8 mouse cellular contexts compared by ENCODE assay signal in the genomic region with DNA sequence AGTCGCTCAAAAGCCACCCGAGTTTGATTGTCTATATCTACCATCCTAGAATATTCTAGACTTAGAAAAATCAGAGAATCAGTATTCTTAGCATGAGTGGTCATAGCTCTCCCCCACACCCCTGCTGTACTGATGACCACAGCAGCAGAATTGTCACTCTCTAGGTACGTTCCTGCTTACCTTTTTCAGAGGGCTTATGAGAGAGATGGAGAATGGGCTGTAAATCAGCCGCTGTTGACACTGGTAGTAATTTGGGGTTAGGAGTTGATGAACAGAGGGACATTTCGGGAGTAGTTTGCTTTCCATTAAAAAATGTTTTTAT. TPM values are rescaled to one million over a fixed set of nuclear protein-coding genes. Genes with fewer than 3 reads are reported as not detected.
DNase-seq lines count a peak whose midpoint lies in the region; ATAC-seq and TF ChIP-seq lines count a peak whose summit lies in the region.

No protein-coding gene starts in this region.

- H3K4me1 ChIP-seq in heart, embryonic 15.5 days (replicated peaks): peaks cover 4% of the 10 kb centered on the region; the same call in 1 of the 2 replicates
- peaks cover 7% of the 10 kb centered on the region for H3K4me1 ChIP-seq in embryonic facial prominence, embryonic 12.5 days
- 0 out of 2 replicates have a peak, but pooled peaks cover 3% of the 10 kb centered on the region for H3K4me1 ChIP-seq in hindbrain, postnatal 0 days (ENCODE audit: insufficient read depth, low read length)
- peaks cover 9% of the 10 kb centered on the region; the same call in 1 of the 2 replicates for H3K4me1 ChIP-seq in midbrain, embryonic 13.5 days (replicated peaks)

- intact Hi-C loops in left cerebral cortex, adult 2 months (cut with DNase I): no loop called here

- WGBS in heart, embryonic 15.5 days: 22% methylated on average over 5 of the region's 5 CpGs
- 23% methylated on average over 5 of the region's 5 CpGs for WGBS in embryonic facial prominence, embryonic 12.5 days
- WGBS in hindbrain, postnatal 0 days: 22% methylated on average over 5 of the region's 5 CpGs
- WGBS in midbrain, embryonic 13.5 days: 25% methylated on average over 5 of the region's 5 CpGs

- no peaks in the 10 kb centered on the region for H3K36me3 ChIP-seq in heart, embryonic 15.5 days
- no peaks in the 10 kb centered on the region for H3K36me3 ChIP-seq in embryonic facial prominence, embryonic 12.5 days
- no peaks in the 10 kb centered on the region for H3K36me3 ChIP-seq in hindbrain, postnatal 0 days (ENCODE audit: insufficient read depth, low read length)
- H3K36me3 ChIP-seq in midbrain, embryonic 13.5 days: no peaks in the 10 kb centered on the region

- no peak for TF ChIP-seq CTCF in hindbrain, postnatal 0 days (IDR thresholded peaks at IDR 0.05; ENCODE audit: low read depth)
- TF ChIP-seq CTCF in left cerebral cortex, adult 2 months (IDR thresholded peaks at IDR 0.05): no peak

- no peaks in the 10 kb centered on the region for H3K27me3 ChIP-seq in heart, embryonic 15.5 days
- H3K27me3 ChIP-seq in embryonic facial prominence, embryonic 12.5 days: no peaks in the 10 kb centered on the region
- H3K27me3 ChIP-seq in hindbrain, postnatal 0 days (ENCODE audit: insufficient read depth, low read length): no peaks in the 10 kb centered on the region
- 0 out of 2 replicates have a peak, but pooled peaks cover 2% of the 10 kb centered on the region for H3K27me3 ChIP-seq in midbrain, embryonic 13.5 days

- H3K4me3 ChIP-seq in heart, embryonic 15.5 days: peak overlapping the region; percentile 18
- H3K4me3 ChIP-seq in embryonic facial prominence, embryonic 12.5 days: peak overlapping the region; percentile 6; the same call in 1 of the 2 replicates
- no peak overlapping the region; the same call in 1 of the 2 replicates for H3K4me3 ChIP-seq in hindbrain, postnatal 0 days (ENCODE audit: low read length)
- H3K4me3 ChIP-seq in midbrain, embryonic 13.5 days (replicated peaks): peak overlapping the region; percentile 13; the same call in 1 of the 2 replicates
- no peak overlapping the region for H3K4me3 ChIP-seq in left cerebral cortex, adult 2 months

- DNase-seq in heart, adult 8-10 months (ENCODE audit: low spot score): no peak
- no peak for DNase-seq in hindbrain, postnatal 0 days (ENCODE audit: low spot score)
- DNase-seq in frontal cortex, postnatal 36 days (ENCODE audit: low spot score in 2 of 2): no peak
- DNase-seq in left cerebral cortex, adult 2 months (ENCODE audit: extremely low spot score in 1 of 2, low spot score in 2 of 2): no peak
- DNase-seq in natural killer cell, adult 2 months (ENCODE audit: low spot score in 2 of 2): no peak

- no peak overlapping the region for H3K27ac ChIP-seq in heart, embryonic 15.5 days
- H3K27ac ChIP-seq in embryonic facial prominence, embryonic 12.5 days: no peak overlapping the region
- peak overlapping the region; percentile 48; the same call in 1 of the 2 replicates for H3K27ac ChIP-seq in hindbrain, postnatal 0 days
- peak overlapping the region; percentile 46; the same call in 1 of the 2 replicates for H3K27ac ChIP-seq in midbrain, embryonic 13.5 days
- no peak overlapping the region for H3K27ac ChIP-seq in left cerebral cortex, adult 2 months

- no peak for ATAC-seq in heart, embryonic 15.5 days (replicated peaks; ENCODE audit: insufficient number of reproducible peaks, insufficient read depth, low FRiP score, low read depth)
- no peak for ATAC-seq in embryonic facial prominence, embryonic 12.5 days (ENCODE audit: insufficient number of reproducible peaks, insufficient read depth, low FRiP score, low TSS enrichment)
- ATAC-seq in hindbrain, postnatal 0 days: peak; percentile 44; the same call in 1 of the 2 replicates
- no peak for ATAC-seq in midbrain, embryonic 13.5 days

- H3K4me2 ChIP-seq in heart, embryonic 15.5 days: peak overlapping the region; percentile 58
- peak overlapping the region; percentile 43 for H3K4me2 ChIP-seq in embryonic facial prominence, embryonic 12.5 days (replicated peaks)
- H3K4me2 ChIP-seq in hindbrain, postnatal 0 days (ENCODE audit: low read depth, low read length): peak overlapping the region; percentile 42
- H3K4me2 ChIP-seq in midbrain, embryonic 13.5 days (replicated peaks): peak overlapping the region; percentile 44

- no peaks in the 10 kb centered on the region for H3K9me3 ChIP-seq in heart, embryonic 15.5 days (replicated peaks)
- no peaks in the 10 kb centered on the region for H3K9me3 ChIP-seq in embryonic facial prominence, embryonic 12.5 days
- H3K9me3 ChIP-seq in hindbrain, postnatal 0 days (ENCODE audit: low read length): no peaks in the 10 kb centered on the region
- no peaks in the 10 kb centered on the region for H3K9me3 ChIP-seq in midbrain, embryonic 13.5 days

- H3K9ac ChIP-seq in heart, embryonic 15.5 days: no peak overlapping the region
- H3K9ac ChIP-seq in embryonic facial prominence, embryonic 12.5 days: no peak overlapping the region
- H3K9ac ChIP-seq in hindbrain, postnatal 0 days (replicated peaks; ENCODE audit: low read length): no peak overlapping the region; the same call in 1 of the 2 replicates
- H3K9ac ChIP-seq in midbrain, embryonic 13.5 days (replicated peaks): 0 out of 2 replicates have a peak overlapping the region, but pooled peaks have one; percentile 24

RNA-seq across cellular contexts. Expression of a gene that starts 21.3 kb away (rescaled TPM):
- 20.8 and 23.0 TPM in 2 replicates for polyA plus RNA-seq in heart, embryonic 15.5 days (2015; fragmentation: Nextera tagmentation; extraction: Ambion mirVana)
- total RNA-seq in heart, adult 8-10 months (2022): 10 to 100 TPM; 31.4 to 43.0 (median 34.5) TPM
- 34.2 and 37.7 TPM in 2 replicates for polyA plus RNA-seq in embryonic facial prominence, embryonic 12.5 days (2016; fragmentation: Nextera tagmentation; extraction: Ambion mirVana)
- total RNA-seq in hindbrain, postnatal 0 days (2014; rRNA removed): 106 and 126 TPM in 2 replicates
- polyA plus RNA-seq in hindbrain, postnatal 0 days (2015; fragmentation: Nextera tagmentation; extraction: Ambion mirVana): 131 and 137 TPM in 2 replicates
- polyA plus RNA-seq in midbrain, embryonic 13.5 days (2015; fragmentation: Nextera tagmentation; extraction: Ambion mirVana): 121 and 129 TPM in 2 replicates
- 100 to 1,000 TPM; 172 to 178 TPM for total RNA-seq in left cerebral cortex, adult 2 months (2021)

RNA-seq across cellular contexts. Expression of a gene that starts 51.8 kb away (rescaled TPM):
- 29.1 and 33.0 TPM in 2 replicates for polyA plus RNA-seq in heart, embryonic 15.5 days (2015; fragmentation: Nextera tagmentation; extraction: Ambion mirVana)
- total RNA-seq in heart, adult 8-10 months (2022): 10 to 100 TPM; 24.8 to 30.2 (median 27.5) TPM
- 47.5 and 51.4 TPM in 2 replicates for polyA plus RNA-seq in embryonic facial prominence, embryonic 12.5 days (2016; fragmentation: Nextera tagmentation; extraction: Ambion mirVana)
- total RNA-seq in hindbrain, postnatal 0 days (2014; rRNA removed): 14.7 and 16.9 TPM in 2 replicates
- polyA plus RNA-seq in hindbrain, postnatal 0 days (2015; fragmentation: Nextera tagmentation; extraction: Ambion mirVana): 23.4 and 23.5 TPM in 2 replicates
- 28.1 and 29.8 TPM in 2 replicates for polyA plus RNA-seq in midbrain, embryonic 13.5 days (2015; fragmentation: Nextera tagmentation; extraction: Ambion mirVana)
- 10 to 100 TPM; 45.4 to 46.8 TPM for total RNA-seq in left cerebral cortex, adult 2 months (2021)

Comparison
In these comparisons a context has a peak if more than half of its experiments do, and no peak if none do; other contexts are left out.
1. H3K27ac ChIP-seq: peak in hindbrain, postnatal 0 days (single experiment) and midbrain, embryonic 13.5 days (single experiment); none in heart, embryonic 15.5 days (single experiment), embryonic facial prominence, embryonic 12.5 days (single experiment) and left cerebral cortex, adult 2 months (single experiment).
2. H3K4me3 ChIP-seq: peak in heart, embryonic 15.5 days (single experiment), embryonic facial prominence, embryonic 12.5 days (single experiment) and midbrain, embryonic 13.5 days (single experiment); none in hindbrain, postnatal 0 days (single experiment) and left cerebral cortex, adult 2 months (single experiment).
3. Peak in every context shown above with its lines, with median percentiles within 50 percentile points of each other: H3K4me2 ChIP-seq.